Mouse (Mus musculus): Measurements from ENCODE around the gene En2.

Gene En2

DNA sequence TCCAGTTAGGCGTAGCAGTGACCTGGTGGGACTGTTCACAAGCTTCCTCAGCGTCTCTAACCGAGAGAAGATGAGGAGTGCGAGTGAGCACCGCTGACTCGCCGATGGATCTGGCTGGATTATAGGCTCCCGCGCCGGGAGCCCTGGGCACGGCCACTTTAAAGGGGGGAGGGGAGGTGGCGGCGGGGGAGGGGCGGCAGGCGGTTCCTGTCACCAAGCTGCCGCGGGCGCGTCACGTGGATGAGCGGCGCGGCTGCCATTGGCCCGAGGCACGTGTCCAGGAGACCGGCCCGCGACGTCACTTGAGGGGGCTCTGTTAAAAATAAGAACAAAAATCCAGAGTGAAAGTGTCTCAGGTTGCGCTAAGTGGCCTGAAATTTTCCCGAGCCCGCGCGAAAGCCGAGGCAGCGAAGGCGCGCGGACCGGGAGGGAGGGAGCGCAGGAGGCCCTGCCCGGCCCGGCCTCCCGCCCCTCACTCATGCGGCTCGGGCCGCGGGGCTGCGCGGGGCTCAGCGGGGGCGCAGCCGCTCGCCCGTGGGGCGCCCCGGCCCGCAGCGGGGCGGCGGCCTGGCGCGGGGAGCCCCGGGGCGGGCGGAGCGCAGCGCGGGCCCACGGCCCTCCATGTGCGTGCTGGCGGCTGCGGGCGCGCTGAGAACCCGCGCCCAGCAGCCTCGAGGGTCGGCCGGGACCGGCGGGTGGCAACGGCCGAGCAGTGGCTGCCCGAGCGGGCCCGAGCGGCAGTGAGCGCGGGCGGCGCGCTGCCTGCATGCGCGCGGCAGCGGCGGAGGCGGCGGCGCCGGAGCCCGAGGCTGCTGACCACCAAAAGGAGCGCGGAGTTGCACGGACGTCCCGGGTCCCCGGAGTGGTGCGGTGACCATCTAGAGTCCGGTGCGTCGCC is at the start of gene En2:
En2 (plus strand) TSS at position 337 of the 898 bp plus-strand sequence.
- Histone ChIP-seq H3K27me3 (ENCODE audit: control insufficient read depth, insufficient read depth, low read length, poor library complexity, severe bottlenecking) (peaks cover 2% of the 10 kb centered on the region), H3K36me3 (ENCODE audit: control insufficient read depth, insufficient read depth, low read length, poor library complexity, severe bottlenecking) (no peaks in the 10 kb centered on the region)
- no peak for DNase-seq (ENCODE audit: low read depth, low spot score)

GRCm38 (mm10) chr5:28117251-28117880 is 48.1 kb upstream of the En2 start:
- no peak for DNase-seq (ENCODE audit: low read depth, low spot score)
- no peaks in the 10 kb centered on the region for H3K36me3 ChIP-seq (ENCODE audit: control insufficient read depth, insufficient read depth, low read length, poor library complexity, severe bottlenecking)
- no peaks in the 10 kb centered on the region for H3K27me3 ChIP-seq (ENCODE audit: control insufficient read depth, insufficient read depth, low read length, poor library complexity, severe bottlenecking)

- H3K27me3 ChIP-seq (ENCODE audit: control insufficient read depth, insufficient read depth, low read length, poor library complexity, severe bottlenecking): no peaks in the 10 kb centered on the region; the same call in 1 of the 2 replicates
- DNase-seq (ENCODE audit: low read depth, low spot score): no peak
- H3K36me3 ChIP-seq (ENCODE audit: control insufficient read depth, insufficient read depth, low read length, poor library complexity, severe bottlenecking): no peaks in the 10 kb centered on the region
These were observed 47.5 kb upstream of the En2 start for GRCm38 (mm10) chr5:28117882-28118530.

DNA sequence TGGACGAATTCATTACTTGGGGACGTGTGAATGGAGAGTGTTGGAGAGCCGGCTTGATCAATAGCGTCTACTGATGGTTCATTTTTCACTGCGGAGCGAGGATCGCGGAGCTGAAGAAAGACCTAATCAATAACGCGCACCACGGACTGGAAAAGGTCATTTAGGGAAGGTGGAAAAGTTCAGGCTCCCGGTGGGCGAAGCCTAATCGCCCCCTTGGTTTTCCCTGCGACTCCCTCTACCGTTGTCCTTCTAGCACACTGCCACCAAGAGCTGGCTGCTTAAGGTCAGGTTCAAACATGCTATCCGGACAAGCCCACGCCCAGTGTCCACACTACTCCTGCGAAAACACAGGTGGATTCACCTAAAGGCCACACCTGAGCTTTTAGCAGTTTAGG is 47.0 kb upstream of the En2 start:
- no peaks in the 10 kb centered on the region for H3K36me3 ChIP-seq (ENCODE audit: control insufficient read depth, insufficient read depth, low read length, poor library complexity, severe bottlenecking)
- DNase-seq (ENCODE audit: low read depth, low spot score): no peak
- no peaks in the 10 kb centered on the region; the same call in 1 of the 2 replicates for H3K27me3 ChIP-seq (ENCODE audit: control insufficient read depth, insufficient read depth, low read length, poor library complexity, severe bottlenecking)

DNA sequence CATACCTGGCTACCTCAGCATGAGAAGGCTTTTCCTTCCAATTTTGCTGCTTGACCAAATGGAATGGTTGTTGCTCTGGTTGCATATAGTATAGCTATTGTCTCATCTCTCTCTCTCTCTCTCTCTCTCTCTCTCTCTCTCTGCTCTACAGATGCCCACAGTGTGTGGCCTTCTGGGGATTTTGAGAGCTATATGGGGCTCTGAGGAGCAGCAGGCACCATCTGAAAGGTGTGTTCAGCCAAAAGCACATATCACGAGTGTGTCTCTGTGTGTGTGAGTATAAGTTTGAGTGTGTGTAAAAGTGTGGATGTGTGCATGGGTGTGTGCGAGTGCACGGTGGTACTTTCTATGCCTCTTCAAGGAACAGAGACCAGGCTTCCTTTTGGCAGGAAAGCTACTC is 45.9 kb upstream of the En2 start:
- H3K27me3 ChIP-seq (ENCODE audit: control insufficient read depth, insufficient read depth, low read length, poor library complexity, severe bottlenecking): no peaks in the 10 kb centered on the region; the same call in 1 of the 2 replicates
- DNase-seq (ENCODE audit: low read depth, low spot score): no peak
- H3K36me3 ChIP-seq (ENCODE audit: control insufficient read depth, insufficient read depth, low read length, poor library complexity, severe bottlenecking): no peaks in the 10 kb centered on the region

DNA sequence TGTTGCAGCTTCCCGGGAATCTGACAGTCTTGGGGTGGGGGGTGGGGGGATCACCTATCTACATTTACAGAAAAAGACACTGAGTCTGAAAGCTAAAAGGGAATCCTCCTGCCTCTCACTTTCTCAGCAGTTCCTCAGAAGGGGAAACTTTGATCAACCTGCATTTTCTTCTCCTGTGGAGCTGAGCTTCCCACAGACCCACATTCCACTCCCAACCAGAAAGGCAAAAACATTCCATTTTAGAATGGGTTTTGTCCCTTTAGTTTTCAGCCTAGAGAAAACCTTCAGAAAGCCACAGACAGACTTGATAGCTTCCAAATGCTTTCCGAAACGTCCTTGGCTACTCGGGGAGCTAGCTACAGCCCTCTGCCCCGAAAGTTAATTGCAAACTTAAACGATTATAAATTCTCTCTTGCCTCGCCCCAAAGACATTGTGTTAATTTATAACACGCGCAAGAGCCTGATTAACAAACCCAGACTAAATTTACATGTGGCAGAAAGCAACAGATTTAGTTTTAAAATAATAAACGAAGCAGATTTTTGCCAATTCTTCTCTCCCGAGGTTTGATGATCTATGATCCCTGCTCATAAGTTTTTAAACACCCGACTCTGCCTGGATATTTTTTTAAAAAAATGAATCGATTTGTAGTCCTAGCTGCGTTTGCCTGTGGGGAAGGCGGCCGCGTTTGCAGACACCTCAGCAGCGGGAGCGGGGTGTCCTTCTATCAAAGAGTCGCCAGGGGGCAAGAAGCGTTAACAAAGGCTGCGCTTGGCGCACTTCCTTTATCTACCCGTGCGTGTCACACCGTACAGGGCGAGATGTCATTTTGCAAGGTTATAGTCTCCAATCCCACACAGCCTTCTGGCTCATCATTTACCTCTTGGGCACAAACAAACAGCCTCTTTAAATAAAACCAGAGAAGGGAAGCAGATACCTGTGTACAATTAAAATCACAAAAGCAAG is 42.7 kb upstream of the En2 start:
- H3K36me3 ChIP-seq (ENCODE audit: control insufficient read depth, insufficient read depth, low read length, poor library complexity, severe bottlenecking): no peaks in the 10 kb centered on the region
- H3K27me3 ChIP-seq (ENCODE audit: control insufficient read depth, insufficient read depth, low read length, poor library complexity, severe bottlenecking): no peaks in the 10 kb centered on the region; the same call in none of the 2 replicates
- peak; percentile 77 for DNase-seq (ENCODE audit: low read depth, low spot score)

GRCm38 (mm10) chr5:28123455-28123825 is 42.1 kb upstream of the En2 start:
- no peak for DNase-seq (ENCODE audit: low read depth, low spot score)
- Histone ChIP-seq H3K36me3 (ENCODE audit: control insufficient read depth, insufficient read depth, low read length, poor library complexity, severe bottlenecking) (no peaks in the 10 kb centered on the region), H3K27me3 (ENCODE audit: control insufficient read depth, insufficient read depth, low read length, poor library complexity, severe bottlenecking) (no peaks in the 10 kb centered on the region; the same call in none of the 2 replicates)

GRCm38 (mm10) chr5:28124321-28125230 is 40.9 kb upstream of the En2 start:
- no peaks in the 10 kb centered on the region; the same call in none of the 2 replicates for H3K27me3 ChIP-seq (ENCODE audit: control insufficient read depth, insufficient read depth, low read length, poor library complexity, severe bottlenecking)
- DNase-seq (ENCODE audit: low read depth, low spot score): no peak

GRCm38 (mm10) chr5:28128851-28129250 is 36.6 kb upstream of the En2 start:
- no peak for DNase-seq (ENCODE audit: low read depth, low spot score)
- no peaks in the 10 kb centered on the region for H3K36me3 ChIP-seq (ENCODE audit: control insufficient read depth, insufficient read depth, low read length, poor library complexity, severe bottlenecking)
- H3K27me3 ChIP-seq (ENCODE audit: control insufficient read depth, insufficient read depth, low read length, poor library complexity, severe bottlenecking): no peaks in the 10 kb centered on the region; the same call in none of the 2 replicates

More at GRCm38 (mm10) chr5:28124321-28125230, 40.9 kb upstream of the En2 start:
- no peaks in the 10 kb centered on the region for H3K36me3 ChIP-seq (ENCODE audit: control insufficient read depth, insufficient read depth, low read length, poor library complexity, severe bottlenecking)

- no peak for DNase-seq (ENCODE audit: low read depth, low spot score)
- no peaks in the 10 kb centered on the region for H3K36me3 ChIP-seq (ENCODE audit: control insufficient read depth, insufficient read depth, low read length, poor library complexity, severe bottlenecking)
- H3K27me3 ChIP-seq (ENCODE audit: control insufficient read depth, insufficient read depth, low read length, poor library complexity, severe bottlenecking): no peaks in the 10 kb centered on the region
These were observed 33.3 kb upstream of the En2 start for GRCm38 (mm10) chr5:28132231-28132630.

DNA sequence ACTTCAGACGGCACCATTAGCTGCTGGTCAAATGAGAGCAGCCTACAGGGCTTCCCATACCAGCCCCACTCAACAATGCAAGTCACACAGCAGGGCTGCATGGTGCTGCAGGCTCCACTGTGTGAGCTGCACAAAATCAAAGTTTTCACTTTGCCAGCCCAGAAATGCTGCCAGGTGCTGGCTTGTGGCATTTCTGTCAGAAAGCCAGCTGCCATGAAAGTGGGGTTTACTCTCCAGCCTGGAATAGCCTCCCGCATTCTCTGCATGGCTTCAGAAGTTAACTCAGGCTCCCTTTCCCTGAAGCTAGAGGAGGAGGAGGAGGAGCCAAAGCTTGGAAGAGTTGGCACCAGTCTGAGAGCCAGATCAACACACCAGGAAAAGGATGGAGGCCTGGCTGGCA is 29.1 kb upstream of the En2 start:
- DNase-seq (ENCODE audit: low read depth, low spot score): no peak
- H3K27me3 ChIP-seq (ENCODE audit: control insufficient read depth, insufficient read depth, low read length, poor library complexity, severe bottlenecking): no peaks in the 10 kb centered on the region

DNA sequence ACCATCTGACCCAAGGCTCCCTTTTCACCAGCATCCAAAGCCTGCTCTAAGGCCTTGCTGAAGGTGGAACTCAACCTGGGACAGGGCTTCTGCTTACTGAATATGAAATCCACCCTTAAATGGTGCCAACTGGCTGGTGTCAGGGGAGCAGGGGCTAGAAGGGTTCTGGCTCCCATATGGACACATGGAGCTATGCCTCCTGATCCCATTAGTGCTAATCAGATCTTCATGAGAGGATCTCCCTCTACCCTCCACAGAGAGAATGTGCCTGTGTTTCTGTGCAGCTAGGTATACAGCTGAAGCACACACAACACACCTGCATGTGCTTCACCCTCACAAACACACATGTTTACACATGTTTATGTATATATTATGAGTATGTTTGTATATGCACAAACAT is 20.9 kb upstream of the En2 start:
- H3K36me3 ChIP-seq (ENCODE audit: control insufficient read depth, insufficient read depth, low read length, poor library complexity, severe bottlenecking): no peaks in the 10 kb centered on the region
- no peaks in the 10 kb centered on the region for H3K27me3 ChIP-seq (ENCODE audit: control insufficient read depth, insufficient read depth, low read length, poor library complexity, severe bottlenecking)
- no peak for DNase-seq (ENCODE audit: low read depth, low spot score)

More for the DNA sequence above, 29.1 kb upstream of the En2 start:
- H3K36me3 ChIP-seq (ENCODE audit: control insufficient read depth, insufficient read depth, low read length, poor library complexity, severe bottlenecking): no peaks in the 10 kb centered on the region

GRCm38 (mm10) chr5:28146018-28146417 is 19.5 kb upstream of the En2 start:
- Histone ChIP-seq H3K27me3 (ENCODE audit: control insufficient read depth, insufficient read depth, low read length, poor library complexity, severe bottlenecking) (no peaks in the 10 kb centered on the region), H3K36me3 (ENCODE audit: control insufficient read depth, insufficient read depth, low read length, poor library complexity, severe bottlenecking) (no peaks in the 10 kb centered on the region)
- DNase-seq (ENCODE audit: low read depth, low spot score): no peak
